Mouse (Mus musculus) olfactory bulb, adult 2 months (tissue): ENCODE measurements at regions not wholly inside any gene's neighbourhood (a gene's known extent, or its start where the extent isn't known, plus 50 kb on each side); places are given as distances from the start of the nearest gene placed in this dataset.

Source experiments
- CTCF ChIP-seq: fragments of 200-500 bp; IDR thresholded peaks from 2 replicates; pipeline ENCODE4 v1.5.1; 2012; ENCODE audit warnings: low read depth, mild to moderate bottlenecking, low read length, moderate library complexity; ENCODE audit not compliant: insufficient read depth
- POLR2A ChIP-seq: fragments of 200-500 bp; IDR thresholded peaks from 2 replicates; pipeline ENCODE4 v1.6.1; 2012; ENCODE audit warnings: mild to moderate bottlenecking, low read depth, low read length, moderate library complexity; ENCODE audit not compliant: insufficient read depth

DNA sequence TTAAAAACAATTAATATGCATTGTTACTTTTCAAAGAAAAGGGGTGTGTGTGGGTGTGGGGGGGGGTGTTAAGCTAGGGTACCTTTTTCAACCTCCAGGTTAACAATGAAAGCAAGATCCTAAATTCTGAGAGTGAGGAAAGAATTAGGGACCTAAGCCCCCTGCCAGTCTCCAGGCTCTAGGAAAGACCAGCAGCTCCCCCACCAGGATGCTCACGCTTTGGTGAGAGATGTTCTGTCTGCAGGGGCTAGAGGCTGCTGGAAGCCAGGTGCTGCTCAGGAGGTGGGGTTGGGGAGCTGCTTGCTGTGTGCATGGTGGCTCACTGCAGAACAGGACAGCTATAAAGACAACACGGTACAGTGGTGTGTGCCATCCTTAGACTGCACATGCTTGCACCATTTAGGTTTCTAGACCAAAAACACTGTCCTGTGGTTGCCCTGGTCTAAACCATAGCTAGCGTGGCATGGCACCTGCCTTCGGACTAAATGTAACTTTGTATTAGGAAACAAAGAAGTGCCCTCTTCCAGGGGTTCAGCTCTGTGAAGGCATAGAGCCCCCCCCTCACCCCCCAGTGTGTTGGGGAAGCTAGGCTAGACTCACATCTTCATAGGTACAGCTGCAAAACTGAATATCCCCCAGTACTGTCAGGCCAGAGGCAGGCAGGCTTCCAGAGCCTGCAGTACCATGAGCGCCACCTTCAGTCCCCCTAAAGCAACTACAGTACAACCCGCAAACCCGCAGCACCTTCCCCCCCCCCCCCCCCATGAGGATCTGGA lies 70.7 kb upstream of the Ppp2r5c start:
- TF ChIP-seq POLR2A (no peak), CTCF (0 out of 2 replicates have a peak, but pooled peaks have one; percentile 9)
